Mouse (Mus musculus): ENCODE data around the gene Secisbp2.

- TF ChIP-seq CTCF (IDR thresholded peaks at IDR 0.05) (no peak), EP300 (IDR thresholded peaks at IDR 0.05) (no peak)
Observed at GRCm38 (mm10) chr13:51679332-51679731, 27.8 kb downstream of the Secisbp2 start.
